Mouse (Mus musculus) myocyte (in vitro differentiated cells): ENCODE results near the gene Paqr4.

Source experiments
- CEBPB ChIP-seq: IDR thresholded peaks from 2 replicates; pipeline ENCODE4 v1.6.1; 2011; ENCODE audit warnings: mild to moderate bottlenecking, moderate library complexity; ENCODE audit not compliant: poor library complexity, insufficient read depth, severe bottlenecking
- E2F4 ChIP-seq: IDR thresholded peaks from one replicate; pipeline ENCODE4 v1.6.1; 2011; ENCODE audit warnings: mild to moderate bottlenecking, control low read depth, moderate library complexity; ENCODE audit not compliant: insufficient read depth
- MAX ChIP-seq: IDR thresholded peaks from one replicate; pipeline ENCODE4 v1.6.1; 2011; ENCODE audit warnings: low read depth, mild to moderate bottlenecking, control low read depth
- MYOD1 ChIP-seq, 3 experiments: IDR thresholded peaks; one replicate each; pipeline ENCODE4 v1.6.1; 2011; ENCODE audit warnings: control low read depth in 2 of 3, low read depth in 2 of 3, mild to moderate bottlenecking in 2 of 3, moderate library complexity in 1 of 3; ENCODE audit not compliant: insufficient read length in 2 of 3, control insufficient read depth in 1 of 3
- MYOG ChIP-seq, 3 experiments: IDR thresholded peaks; one replicate each; pipeline ENCODE4 v1.6.1; 2011; ENCODE audit warnings: control low read depth in 2 of 3, low read depth in 2 of 3, mild to moderate bottlenecking in 2 of 3; ENCODE audit not compliant: insufficient read length in 2 of 3, control insufficient read depth in 1 of 3, insufficient read depth in 1 of 3
- POLR2A ChIP-seq: IDR thresholded peaks from one replicate; pipeline ENCODE4 v1.6.1; 2011; ENCODE audit warnings: low read depth, mild to moderate bottlenecking, control low read depth, moderate library complexity; ENCODE audit not compliant: insufficient read length
- POLR2AphosphoS2 ChIP-seq: IDR thresholded peaks from one replicate; pipeline ENCODE4 v1.6.1; 2011; ENCODE audit warnings: low read depth, control low read depth; ENCODE audit not compliant: insufficient read length
- REST ChIP-seq: IDR thresholded peaks from one replicate; pipeline ENCODE4 v1.6.1; 2011; ENCODE audit warnings: mild to moderate bottlenecking, control low read depth, moderate library complexity; ENCODE audit not compliant: insufficient read depth, insufficient read length
- SRF ChIP-seq: IDR thresholded peaks from one replicate; pipeline ENCODE4 v1.6.1; 2011; ENCODE audit warnings: low read depth; ENCODE audit not compliant: control insufficient read depth, insufficient read length
- TCF12 ChIP-seq: IDR thresholded peaks from one replicate; pipeline ENCODE4 v1.6.1; 2011; ENCODE audit warnings: mild to moderate bottlenecking, control low read depth; ENCODE audit not compliant: poor library complexity, insufficient read depth, severe bottlenecking
- TCF3 ChIP-seq: IDR thresholded peaks from one replicate; pipeline ENCODE4 v1.6.1; 2011; ENCODE audit warnings: low read depth, control low read depth; ENCODE audit not compliant: insufficient read length
- USF1 ChIP-seq: IDR thresholded peaks from one replicate; pipeline ENCODE4 v1.6.1; 2011; ENCODE audit warnings: low read depth, mild to moderate bottlenecking, control low read depth, moderate library complexity

GRCm38 (mm10) chr17:23748026-23748425 is 7.4 kb upstream of the Paqr4 start:
- no peak for TF ChIP-seq TCF12
- no peak for TF ChIP-seq POLR2A
- no peak for TF ChIP-seq POLR2AphosphoS2
- TF ChIP-seq USF1 = no peak
- no peak for TF ChIP-seq CEBPB
- no peak for TF ChIP-seq MAX
- TF ChIP-seq MYOG (IDR thresholded peaks at IDR 0.05; ENCODE audit: control insufficient read depth in 1 of 3, insufficient read depth in 1 of 3, insufficient read length in 2 of 3, low read depth in 2 of 3) = no peak
- TF ChIP-seq MYOD1 (IDR thresholded peaks at IDR 0.05; ENCODE audit: control insufficient read depth in 1 of 3, insufficient read length in 2 of 3, low read depth in 2 of 3) = no peak
- TF ChIP-seq E2F4 = no peak
- no peak for TF ChIP-seq TCF3
- TF ChIP-seq SRF = no peak
- TF ChIP-seq REST = no peak
